9 mouse cellular contexts compared by ENCODE assay signal in genomic region chr6:91901505-91901904, GRCm38 (mm10). TPM values are rescaled to one million over a fixed set of nuclear protein-coding genes. Genes with fewer than 3 reads are reported as not detected.
DNase-seq lines count a peak whose midpoint lies in the region; ATAC-seq and TF ChIP-seq lines count a peak whose summit lies in the region.
"Had no signal": no experiment of that assay in that cellular context is flagged by ENCODE, and none has a peak within 500 bp of the region (broad histone marks: within the 10 kb centered on the region; RNA-seq: fewer than 3 reads in every experiment).

No protein-coding gene starts in this region.

- H3K4me3 ChIP-seq in forebrain, embryonic 14.5 days (ENCODE audit: low read depth, low read length), result no peak overlapping the region
- no peak overlapping the region for H3K4me3 ChIP-seq in lung, postnatal 0 days (ENCODE audit: low read depth, low read length)
- H3K4me3 ChIP-seq: megakaryocyte, embryonic 14.5 days had no signal

- H3K4me1 ChIP-seq in forebrain, embryonic 14.5 days (ENCODE audit: control insufficient read depth, insufficient read depth, low read length), result no peaks in the 10 kb centered on the region
- no peaks in the 10 kb centered on the region for H3K4me1 ChIP-seq in lung, postnatal 0 days (ENCODE audit: insufficient read depth, low read depth, low read length)
- H3K4me1 ChIP-seq: megakaryocyte, embryonic 14.5 days had no signal

- no peak overlapping the region for H3K27ac ChIP-seq in forebrain, embryonic 14.5 days (ENCODE audit: low read depth, low read length)
- H3K27ac ChIP-seq in lung, postnatal 0 days (ENCODE audit: low read length), result no peak overlapping the region

- WGBS in forebrain, embryonic 14.5 days, result 36% methylated on average over 5 of the region's 5 CpGs
- WGBS in lung, postnatal 0 days, result 29% methylated on average over 5 of the region's 5 CpGs

- ATAC-seq in forebrain, embryonic 14.5 days, result peak; percentile 71
- peak; percentile 53 for ATAC-seq in lung, postnatal 0 days

- H3K4me2 ChIP-seq in forebrain, embryonic 14.5 days (ENCODE audit: low read length), result no peak overlapping the region
- H3K4me2 ChIP-seq in lung, postnatal 0 days (replicated peaks; ENCODE audit: low read depth, low read length), result no peak overlapping the region

- TF ChIP-seq CTCF in lung, postnatal 0 days (IDR thresholded peaks at IDR 0.05), result peak; percentile 94

- no peak overlapping the region for H3K9ac ChIP-seq in forebrain, embryonic 14.5 days (ENCODE audit: low read length)
- H3K9ac ChIP-seq in lung, postnatal 0 days (replicated peaks; ENCODE audit: low read depth), result no peak overlapping the region

- peak; percentile 58 for DNase-seq in Muller cell, postnatal 12 days (ENCODE audit: inconsistent ontology term)
- peak; percentile 70 for DNase-seq in c-Kit-positive CD71-positive TER-119-positive erythroid progenitor cells, embryonic 14.5 days (ENCODE audit: low spot score)
- peak; percentile 91 for DNase-seq in forebrain, embryonic 14.5 days (ENCODE audit: low spot score)
- peak; percentile 87 for DNase-seq in heart, postnatal 4 days
- DNase-seq in layer of hippocampus, adult 18-20 months (ENCODE audit: low spot score in 2 of 2), result peak; percentile 61 to 86
- peak; percentile 88 for DNase-seq in lung, postnatal 0 days (ENCODE audit: low spot score)
- peak; percentile 80 to 89 for DNase-seq in right cerebral cortex, postnatal 10 days (ENCODE audit: low spot score in 2 of 2)
- DNase-seq in urinary bladder, postnatal 25 days (ENCODE audit: low spot score), result peak; percentile 76

- no peak for TF ChIP-seq EP300 in lung, postnatal 0 days (IDR thresholded peaks at IDR 0.05)

- no peaks in the 10 kb centered on the region for H3K9me3 ChIP-seq in forebrain, embryonic 14.5 days (replicated peaks; ENCODE audit: control insufficient read depth, low read length)
- H3K9me3 ChIP-seq in lung, postnatal 0 days (ENCODE audit: low read length), result no peaks in the 10 kb centered on the region
- H3K9me3 ChIP-seq: megakaryocyte, embryonic 14.5 days had no signal

- peaks cover 62% of the 10 kb centered on the region for H3K36me3 ChIP-seq in forebrain, embryonic 14.5 days (ENCODE audit: control insufficient read depth, insufficient read depth, low read length)
- H3K36me3 ChIP-seq in lung, postnatal 0 days (ENCODE audit: insufficient read depth, low read length), result peaks cover 31% of the 10 kb centered on the region

- no peaks in the 10 kb centered on the region for H3K27me3 ChIP-seq in forebrain, embryonic 14.5 days (replicated peaks; ENCODE audit: control insufficient read depth, insufficient read depth, low read length)
- H3K27me3 ChIP-seq in lung, postnatal 0 days (replicated peaks; ENCODE audit: insufficient read depth, low read length), result no peaks in the 10 kb centered on the region
- H3K27me3 ChIP-seq: megakaryocyte, embryonic 14.5 days had no signal

RNA-seq across cellular contexts. Expression of gene 4930590J08Rik, which starts 1.1 kb away (rescaled TPM):
- 0.61 and 0.70 TPM in 2 replicates for polyA plus RNA-seq in forebrain, embryonic 14.5 days (2014; fragmentation: Nextera tagmentation; extraction: Ambion mirVana)
- total RNA-seq in heart, postnatal 4 days (2021), result under 1 TPM; 0.50 to 0.60 TPM
- total RNA-seq in layer of hippocampus, adult 18-20 months (2021), result 1 to 10 TPM; 1.7 TPM
- polyA plus RNA-seq in lung, postnatal 0 days (2015; fragmentation: Nextera tagmentation; extraction: Ambion mirVana), result 0.19 TPM in 2 replicates

RNA-seq across cellular contexts. Expression of gene Ccdc174, which starts 23.7 kb away (rescaled TPM):
- 38.9 and 43.8 TPM in 2 replicates for polyA plus RNA-seq in forebrain, embryonic 14.5 days (2014; fragmentation: Nextera tagmentation; extraction: Ambion mirVana)
- total RNA-seq in heart, postnatal 4 days (2021), result 10 to 100 TPM; 11.7 to 12.1 TPM
- total RNA-seq in layer of hippocampus, adult 18-20 months (2021), result 10 to 100 TPM; 21.4 to 22.5 TPM
- polyA plus RNA-seq in lung, postnatal 0 days (2015; fragmentation: Nextera tagmentation; extraction: Ambion mirVana), result 32.2 and 32.7 TPM in 2 replicates
